Mouse (Mus musculus) lung, adult 10 weeks (tissue): ENCODE measurements around the gene Lypla2. TPM values are rescaled to one million over a fixed set of nuclear protein-coding genes. Genes with fewer than 3 reads are reported as not detected.

ENCODE experiments used
- polyA plus RNA-seq: library from polyadenylated mRNA; stranded (reverse); fragments of 350-450 nt; fragmentation: Illumina TruSeq; extraction: RNeasy Lipid Tissue Mini Kit (QIAGEN cat#74804); gene quantifications from one replicate; pipeline ENCODE4 v1.2.3, GENCODE M21; 2014; ENCODE audit warnings: low read depth, low replicate concordance; ENCODE audit not compliant: insufficient read depth

Lypla2 gene
- polyA plus RNA-seq = 72.0 TPM

DNA sequence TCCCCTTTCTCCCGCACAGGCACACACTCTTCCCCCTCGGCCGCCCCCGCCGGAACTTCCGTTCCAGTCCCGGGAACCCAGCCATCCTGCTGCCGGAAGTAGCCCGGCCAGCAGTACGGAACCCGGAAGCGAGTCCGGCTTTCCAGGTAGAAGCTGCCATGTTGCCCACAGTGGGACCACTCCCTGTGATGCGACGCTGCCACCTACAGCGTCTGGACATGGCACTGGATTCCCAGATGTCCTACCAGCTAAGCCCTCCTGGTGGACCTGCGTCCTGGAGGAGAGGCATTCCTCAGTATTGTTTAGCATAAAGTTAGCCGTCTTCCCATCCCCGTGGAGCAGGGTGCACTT is at the start of gene Lypla2:
Gene Lypla2 (minus strand): TSS at position 71 of the 351 bp plus-strand sequence.

DNA sequence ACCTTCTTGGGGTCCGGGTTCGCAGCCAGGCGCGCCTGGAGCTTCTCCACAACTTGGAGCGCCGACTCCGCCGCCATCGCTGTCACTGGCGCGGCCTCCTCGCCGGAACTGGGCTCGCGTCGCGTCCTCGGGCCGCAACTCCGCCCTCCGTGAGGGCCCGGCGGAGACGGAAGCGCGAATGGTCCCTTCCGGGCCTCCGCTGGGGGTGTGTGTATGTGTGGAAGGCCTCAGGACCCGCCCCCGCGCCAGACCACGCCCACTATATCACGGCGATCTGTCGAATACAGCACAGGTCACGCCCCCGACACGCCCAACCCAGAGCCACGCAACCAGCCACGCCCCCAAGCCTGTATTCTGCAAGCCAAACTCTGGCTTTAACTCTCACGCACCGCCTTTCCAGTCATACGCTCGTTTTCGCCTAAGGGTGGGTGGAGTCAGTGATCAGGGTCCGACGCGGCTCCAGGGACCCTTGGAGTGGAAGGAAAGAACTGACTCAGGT is 49.2 kb upstream of the Lypla2 start, which contains the start of gene Eloa:
Gene Eloa (minus strand): TSS at position 215 of the 499 bp plus-strand sequence.

DNA sequence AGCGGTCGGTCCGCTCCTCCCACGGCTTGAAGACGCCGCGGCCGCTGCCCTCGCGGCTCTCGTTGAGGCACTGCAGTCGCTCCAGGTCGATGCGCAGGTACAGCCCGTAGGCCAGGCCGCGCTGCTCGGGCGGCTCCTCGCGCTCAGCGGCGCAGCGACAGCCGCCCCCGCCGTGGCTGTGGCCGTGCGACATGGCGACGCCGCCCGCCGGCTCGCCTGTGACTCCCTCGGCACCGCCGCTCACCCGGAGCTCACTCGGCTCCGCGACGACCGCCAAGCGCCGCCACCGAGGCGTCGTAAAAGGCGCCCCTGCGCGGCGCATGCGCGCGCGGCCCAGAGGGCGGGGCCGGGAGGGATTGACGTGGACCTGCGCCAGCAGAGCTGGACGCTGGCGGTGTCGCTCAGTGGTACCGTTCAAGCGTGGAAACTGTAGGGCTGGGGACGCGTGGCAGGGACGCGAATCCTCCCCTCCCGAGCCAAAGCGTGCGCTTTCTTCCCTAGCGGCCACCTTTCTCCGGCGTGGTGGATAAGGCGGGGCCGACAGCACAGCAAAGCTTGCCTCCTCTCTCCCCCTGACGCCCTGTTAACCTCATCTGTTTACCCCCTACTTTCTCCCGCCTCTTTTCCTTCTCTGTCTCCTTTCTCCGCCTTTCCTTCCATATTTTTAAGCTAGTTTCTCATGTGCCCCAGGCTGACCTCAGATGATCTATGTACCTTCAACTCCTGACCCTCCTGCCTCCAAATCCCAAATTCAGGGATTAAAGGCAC is 14.7 kb upstream of the Lypla2 start, which contains the start of gene Pithd1:
Gene Pithd1 (minus strand): TSS at position 322 of the 768 bp plus-strand sequence.

DNA sequence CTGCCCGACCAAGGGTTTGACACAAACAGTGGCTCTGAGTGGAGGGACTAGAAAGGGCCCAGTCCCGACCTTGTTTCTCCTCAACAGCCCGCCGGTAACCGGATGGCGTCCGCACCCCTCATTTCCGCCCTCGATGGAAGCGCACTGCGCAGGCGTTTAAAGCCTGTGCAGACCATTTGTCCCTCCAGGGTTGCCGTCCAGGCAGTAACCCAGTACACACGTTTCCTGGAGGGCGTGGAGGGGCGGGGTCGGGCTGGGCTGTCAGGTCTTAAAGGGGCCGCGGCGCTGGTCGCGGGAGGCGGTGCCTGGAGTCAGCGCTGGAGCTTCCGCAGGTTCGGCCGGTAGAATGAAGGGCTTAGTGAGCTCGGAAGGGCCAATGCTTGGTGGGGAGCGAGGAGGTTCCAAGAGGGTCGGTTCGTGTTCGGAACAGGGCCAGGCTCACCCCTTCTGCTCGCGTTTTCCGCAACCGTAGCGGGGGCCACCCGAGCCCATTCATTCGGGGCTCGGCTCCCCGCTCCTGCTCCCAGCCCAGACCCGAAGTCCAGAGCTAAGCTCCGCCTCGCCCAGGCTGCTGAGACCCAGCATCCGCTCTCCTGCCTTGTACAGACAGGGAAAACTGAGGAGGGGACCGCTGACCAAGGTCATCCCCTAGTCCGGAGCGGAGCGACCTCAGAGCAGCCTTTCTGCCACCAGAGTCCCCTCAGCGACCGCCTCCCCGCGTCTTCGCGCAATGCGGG is 8.8 kb downstream of the Lypla2 start, which contains the start of gene Gale:
Gene Gale (plus strand): TSS at position 271 of the 737 bp plus-strand sequence.

DNA sequence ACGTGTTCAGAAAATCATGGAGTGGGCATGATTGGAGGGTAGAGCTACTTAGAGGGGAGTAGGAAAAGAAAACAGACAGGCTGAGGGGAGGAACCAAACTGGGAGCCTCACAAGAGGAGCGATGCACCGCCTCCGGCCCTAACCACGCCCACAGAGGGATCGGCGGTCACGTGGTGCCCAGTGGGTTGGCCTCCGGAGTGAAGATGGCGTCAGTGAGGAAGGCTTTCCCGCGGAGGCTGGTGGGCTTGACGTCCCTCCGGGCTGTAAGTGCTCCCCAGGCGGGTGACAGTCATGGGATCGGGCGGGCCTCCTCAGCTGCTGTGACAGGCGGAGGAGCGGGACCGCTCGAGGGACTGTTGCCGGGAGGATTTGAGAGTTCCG is 26.2 kb downstream of the Lypla2 start, which contains the start of gene Hmgcl:
Gene Hmgcl (plus strand): TSS at position 171 of the 381 bp plus-strand sequence.

DNA sequence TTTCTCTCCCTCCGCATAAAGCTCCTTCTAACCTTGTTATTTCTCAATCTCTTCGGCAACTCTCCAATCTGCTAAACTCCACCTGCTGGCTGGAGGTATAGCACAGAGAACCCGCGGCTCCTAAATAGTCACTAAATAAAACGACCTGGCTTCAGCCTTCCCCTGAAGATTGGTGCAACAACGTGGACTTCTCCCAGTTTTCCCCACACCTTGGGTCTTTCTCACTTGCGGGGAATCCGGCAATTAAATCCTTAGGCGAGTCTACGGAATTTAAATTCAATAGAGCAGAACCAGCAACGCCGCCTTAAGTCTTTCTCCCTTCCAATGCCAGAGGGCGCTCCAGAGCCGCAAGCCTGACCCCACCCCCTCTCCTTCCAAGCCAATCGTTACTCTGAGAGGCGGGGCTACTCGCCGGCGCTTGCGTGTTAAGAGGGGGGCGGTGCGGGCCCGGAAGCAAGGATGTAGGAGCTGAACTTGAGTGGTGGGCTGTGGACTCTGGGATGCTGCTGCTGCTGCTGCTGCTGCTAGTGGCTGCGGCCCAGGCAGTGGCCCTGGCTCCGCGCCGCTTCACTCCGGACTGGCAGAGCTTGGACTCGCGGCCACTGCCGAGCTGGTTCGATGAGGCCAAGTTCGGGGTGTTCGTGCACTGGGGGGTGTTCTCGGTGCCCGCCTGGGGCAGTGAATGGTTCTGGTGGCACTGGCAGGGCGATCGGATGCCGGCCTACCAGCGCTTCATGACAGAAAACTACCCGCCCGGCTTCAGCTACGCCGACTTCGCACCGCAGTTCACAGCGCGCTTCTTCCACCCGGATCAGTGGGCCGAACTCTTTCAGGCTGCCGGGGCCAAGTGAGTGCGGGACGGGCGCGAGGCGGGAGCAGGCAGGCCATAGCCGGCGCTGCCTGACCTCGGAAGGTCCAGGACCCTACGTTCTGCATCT is 51.9 kb downstream of the Lypla2 start, which contains the start of gene Fuca1:
Gene Fuca1 (plus strand): TSS at position 432 of the 938 bp plus-strand sequence.

Other genes with a start within 250 kb of the Lypla2 start
- gene Il22ra1, start 244.5 kb downstream of the Lypla2 start, polyA plus RNA-seq = 0.40 TPM
- 1.7 TPM for gene Myom3, start 212.9 kb downstream of the Lypla2 start, polyA plus RNA-seq
- 50.1 TPM for gene Srsf10, start 116.9 kb downstream of the Lypla2 start, polyA plus RNA-seq
- 85.8 TPM for gene Pnrc2, start 98.8 kb downstream of the Lypla2 start, polyA plus RNA-seq
- 4.0 TPM for gene Cnr2, start 77.2 kb downstream of the Lypla2 start, polyA plus RNA-seq
- 117 TPM for gene Fuca1, start 51.9 kb downstream of the Lypla2 start, polyA plus RNA-seq
- gene Hmgcl, start 26.2 kb downstream of the Lypla2 start, polyA plus RNA-seq = 50.8 TPM
- 14.7 TPM for gene Gale, start 8.9 kb downstream of the Lypla2 start, polyA plus RNA-seq
- 27.2 TPM for gene Pithd1, start 14.6 kb upstream of the Lypla2 start, polyA plus RNA-seq
- gene Eloa, start 49.1 kb upstream of the Lypla2 start, polyA plus RNA-seq = 15.1 TPM
- 1,220 TPM for gene Rpl11, start 80.8 kb upstream of the Lypla2 start, polyA plus RNA-seq
- 258 TPM for gene Id3, start 170.9 kb upstream of the Lypla2 start, polyA plus RNA-seq
- 9.4 TPM for gene E2f2, start 199.8 kb upstream of the Lypla2 start, polyA plus RNA-seq
- gene Asap3, start 233.7 kb upstream of the Lypla2 start, polyA plus RNA-seq = 3.5 TPM